Mouse (Mus musculus) lung, embryonic 16.5 days (tissue): Measurements from ENCODE around the gene Zyg11b. TPM values are rescaled to one million over a fixed set of nuclear protein-coding genes. Genes with fewer than 3 reads are reported as not detected.
A peak's percentile ranks its signal among the peaks of the same experiment; 100 is the strongest.

Experiments
- ATAC-seq: fragments of 200-750 bp; cut with Nextera tagmentation; 2 replicates; pipeline ENCODE4 v1.8.0; 2017; ENCODE audit warnings: low read depth, mild to moderate bottlenecking, moderate library complexity
- H3K27ac ChIP-seq: fragments of 300-500 bp; sonication (generic); 2 replicates; pipeline ENCODE4 v1.5.1; 2014; ENCODE audit warnings: mild to moderate bottlenecking, control low read depth, low read length
- H3K27me3 ChIP-seq: fragments of 300-500 bp; sonication (generic); 2 replicates; pipeline ENCODE4 v1.6.1; 2014; ENCODE audit warnings: low read depth, low read length, mixed read lengths; ENCODE audit not compliant: control insufficient read depth, insufficient read depth
- H3K36me3 ChIP-seq: fragments of 300-500 bp; sonication (generic); 2 replicates; pipeline ENCODE4 v1.6.1; 2014; ENCODE audit warnings: low read length; ENCODE audit not compliant: control insufficient read depth, insufficient read depth
- H3K4me1 ChIP-seq: fragments of 300-500 bp; sonication (generic); replicated peaks from 2 replicates; pipeline ENCODE4 v1.6.1; 2014; ENCODE audit warnings: low read length, mixed read lengths; ENCODE audit not compliant: control insufficient read depth, insufficient read depth
- H3K4me2 ChIP-seq: fragments of 300-500 bp; sonication (generic); 2 replicates; pipeline ENCODE4 v1.6.1; 2014; ENCODE audit warnings: low read depth, low read length, control low read depth
- H3K4me3 ChIP-seq: fragments of 300-500 bp; sonication (generic); 2 replicates; pipeline ENCODE4 v1.5.1; 2014; ENCODE audit warnings: mild to moderate bottlenecking, low read length, control low read depth
- H3K9ac ChIP-seq: fragments of 300-500 bp; sonication (generic); 2 replicates; pipeline ENCODE4 v1.6.1; 2014; ENCODE audit warnings: low read length, control low read depth
- H3K9me3 ChIP-seq: fragments of 300-500 bp; sonication (generic); 2 replicates; pipeline ENCODE4 v1.6.1; 2016; ENCODE audit warnings: low read length; ENCODE audit not compliant: control insufficient read depth
- whole genome bisulfite sequencing: fragments of 180-500 bp; shearing (Covaris S2); extraction: QIAGEN DNeasy Blood & Tissue Kit; methylation state at CpG from one replicate; pipeline ENCODE4 v1.1.7; 2014; 5-methylcytosine and 5-hydroxymethylcytosine counted together
- polyA plus RNA-seq: library from polyadenylated mRNA; unstranded; fragments of >200 nt; fragmentation: Nextera tagmentation; extraction: Ambion mirVana; gene quantifications from 2 replicates; pipeline ENCODE4 v1.2.1, GENCODE M21; 2015

The Zyg11b gene
- polyA plus RNA-seq, 1 experiment from 2014 or later: 9.9 TPM

GRCm38 (mm10) chr4:108219019-108219418, 81.9 kb downstream of the Zyg11b start:
- Histone ChIP-seq H3K9me3 (no peaks in the 10 kb centered on the region), H3K27ac (no peak overlapping the region), H3K27me3 (peaks cover 19% of the 10 kb centered on the region; the same call in 1 of the 2 replicates), H3K4me2 (no peak overlapping the region), H3K4me3 (no peak overlapping the region), H3K36me3 (no peaks in the 10 kb centered on the region), H3K9ac (no peak overlapping the region), H3K4me1 (peaks cover 3% of the 10 kb centered on the region; the same call in 1 of the 2 replicates)
- WGBS: 7% methylated on average over 9 of the region's 9 CpGs
- ATAC-seq: 0 out of 2 replicates have a peak, but pooled peaks have one; percentile 24

- Histone ChIP-seq H3K9me3 (no peaks in the 10 kb centered on the region), H3K4me3 (peak within 1 kb of the TSS; percentile 58), H3K4me1 (peaks cover 3% of the 10 kb centered on the region; the same call in 1 of the 2 replicates), H3K9ac (peak within 1 kb of the TSS; percentile 47), H3K27me3 (peaks cover 19% of the 10 kb centered on the region; the same call in 1 of the 2 replicates), H3K27ac (no peak within 1 kb of the TSS), H3K4me2 (peak within 1 kb of the TSS; percentile 81), H3K36me3 (no peaks in the 10 kb centered on the region)
- peak; percentile 77 for ATAC-seq
- 1% methylated on average over 99 of the region's 107 CpGs for WGBS
These were observed 83.3 kb downstream of the Zyg11b start, which contains the start of gene Zyg11a for GRCm38 (mm10) chr4:108217332-108218179. Gene Zyg11a, minus strand, starts transcription at chr4:108218048.

- Histone ChIP-seq H3K9ac (no peak overlapping the region), H3K4me3 (no peak overlapping the region), H3K4me1 (peaks cover 3% of the 10 kb centered on the region; the same call in 1 of the 2 replicates), H3K9me3 (no peaks in the 10 kb centered on the region), H3K27me3 (peaks cover 13% of the 10 kb centered on the region; the same call in 1 of the 2 replicates), H3K27ac (no peak overlapping the region), H3K4me2 (no peak overlapping the region), H3K36me3 (no peaks in the 10 kb centered on the region)
- no peak for ATAC-seq
- 78% methylated on average over 2 of the region's 2 CpGs for WGBS
These were observed 87.9 kb downstream of the Zyg11b start for GRCm38 (mm10) chr4:108213023-108213422.

GRCm38 (mm10) chr4:108204629-108205028, 96.3 kb downstream of the Zyg11b start:
- Histone ChIP-seq H3K4me1 (no peaks in the 10 kb centered on the region), H3K4me2 (no peak overlapping the region), H3K9me3 (no peaks in the 10 kb centered on the region), H3K27ac (no peak overlapping the region), H3K4me3 (no peak overlapping the region), H3K9ac (no peak overlapping the region), H3K27me3 (no peaks in the 10 kb centered on the region), H3K36me3 (no peaks in the 10 kb centered on the region)
- ATAC-seq: no peak
- WGBS: 80% methylated on average over 6 of the region's 6 CpGs

GRCm38 (mm10) chr4:108199236-108199635, 101.7 kb downstream of the Zyg11b start:
- no peaks in the 10 kb centered on the region for H3K36me3 ChIP-seq
- no peak for ATAC-seq
- no peak overlapping the region for H3K27ac ChIP-seq
- H3K9ac ChIP-seq: no peak overlapping the region
- no peak overlapping the region for H3K4me2 ChIP-seq
- no peaks in the 10 kb centered on the region for H3K27me3 ChIP-seq
- H3K4me3 ChIP-seq: no peak overlapping the region
- H3K9me3 ChIP-seq: no peaks in the 10 kb centered on the region
- H3K4me1 ChIP-seq: no peaks in the 10 kb centered on the region
- 56% methylated on average over 2 of the region's 2 CpGs for WGBS

- no peak overlapping the region for H3K27ac ChIP-seq
- H3K9ac ChIP-seq: no peak overlapping the region
- H3K4me2 ChIP-seq: no peak overlapping the region
- no peak for ATAC-seq
- 52% methylated on average over 6 of the region's 6 CpGs for WGBS
- no peaks in the 10 kb centered on the region for H3K9me3 ChIP-seq
- H3K36me3 ChIP-seq: no peaks in the 10 kb centered on the region
- no peaks in the 10 kb centered on the region for H3K4me1 ChIP-seq
- no peak overlapping the region for H3K4me3 ChIP-seq
- no peaks in the 10 kb centered on the region for H3K27me3 ChIP-seq
These were observed 104.5 kb downstream of the Zyg11b start for GRCm38 (mm10) chr4:108196277-108196855.

- 53% methylated on average over 2 of the region's 2 CpGs for whole genome bisulfite sequencing
These were observed 108.0 kb downstream of the Zyg11b start for GRCm38 (mm10) chr4:108192821-108193323.

GRCm38 (mm10) chr4:108182278-108182677, 118.6 kb downstream of the Zyg11b start:
- H3K9ac ChIP-seq: no peak overlapping the region
- no peak overlapping the region for H3K4me2 ChIP-seq
- H3K4me3 ChIP-seq: no peak overlapping the region
- H3K36me3 ChIP-seq: peaks cover 1% of the 10 kb centered on the region; the same call in 1 of the 2 replicates
- 55% methylated on average over 1 of the region's 1 CpGs for WGBS
- no peaks in the 10 kb centered on the region for H3K4me1 ChIP-seq
- ATAC-seq: no peak
- no peaks in the 10 kb centered on the region for H3K9me3 ChIP-seq
- H3K27me3 ChIP-seq: no peaks in the 10 kb centered on the region
- no peak overlapping the region for H3K27ac ChIP-seq

More at GRCm38 (mm10) chr4:108192821-108193323, 108.0 kb downstream of the Zyg11b start:
- no peak for ATAC-seq
- Histone ChIP-seq H3K9me3 (no peaks in the 10 kb centered on the region), H3K4me1 (no peaks in the 10 kb centered on the region), H3K27me3 (no peaks in the 10 kb centered on the region), H3K9ac (no peak overlapping the region), H3K4me2 (no peak overlapping the region), H3K36me3 (no peaks in the 10 kb centered on the region), H3K4me3 (no peak overlapping the region), H3K27ac (no peak overlapping the region)
